In the genomic region with DNA sequence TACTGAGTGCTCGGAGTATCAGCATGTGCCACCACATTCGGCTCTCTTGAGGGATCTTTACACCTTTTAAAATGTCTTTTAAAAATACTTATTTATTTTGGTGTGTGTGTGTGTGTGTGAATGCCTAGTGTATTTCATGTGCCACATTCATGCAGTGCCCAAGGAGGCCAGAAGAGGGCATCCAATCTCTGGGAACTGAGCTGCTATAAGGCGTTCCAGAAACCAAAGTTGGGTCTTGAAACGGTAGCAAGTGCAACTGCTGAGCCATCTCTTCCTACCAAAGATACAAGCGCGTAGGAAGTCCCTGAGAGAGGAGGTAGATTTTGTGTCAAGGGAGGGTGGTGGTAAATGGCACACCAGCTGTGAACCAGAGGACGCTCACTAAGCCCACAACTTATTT, we compare ENCODE assay signal across 8 mouse cellular contexts. TPM values are rescaled to one million over a fixed set of nuclear protein-coding genes. Genes with fewer than 3 reads are reported as not detected.
A peak's percentile ranks its signal among the peaks of the same experiment; 100 is the strongest.
DNase-seq lines count a peak whose midpoint lies in the region; ATAC-seq and TF ChIP-seq lines count a peak whose summit lies in the region.

No protein-coding gene starts in this region.

- no peak for TF ChIP-seq POLR2A in cortical plate, adult 2 months (IDR thresholded peaks at IDR 0.05; ENCODE audit: extremely low read depth, insufficient read depth, low read length)
- no peak for TF ChIP-seq POLR2A in olfactory bulb, adult 2 months (IDR thresholded peaks at IDR 0.05; ENCODE audit: insufficient read depth, low read depth, low read length)

- H3K9me3 ChIP-seq in midbrain, embryonic 11.5 days (ENCODE audit: control insufficient read depth, low read length), result no peaks in the 10 kb centered on the region
- H3K9me3 ChIP-seq in midbrain, embryonic 15.5 days, result no peaks in the 10 kb centered on the region
- no peaks in the 10 kb centered on the region for H3K9me3 ChIP-seq in liver, embryonic 12.5 days (replicated peaks)

- no peak overlapping the region for H3K4me3 ChIP-seq in midbrain, embryonic 11.5 days (ENCODE audit: low read depth, low read length)
- H3K4me3 ChIP-seq in midbrain, embryonic 15.5 days, result no peak overlapping the region
- H3K4me3 ChIP-seq in cortical plate, adult 2 months (ENCODE audit: insufficient read depth, low read length), result no peak overlapping the region
- H3K4me3 ChIP-seq in liver, embryonic 12.5 days, result no peak overlapping the region
- no peak overlapping the region for H3K4me3 ChIP-seq in olfactory bulb, adult 2 months (ENCODE audit: insufficient read depth, low read depth, low read length)

- no peak overlapping the region for H3K27ac ChIP-seq in midbrain, embryonic 11.5 days (ENCODE audit: low read depth, low read length)
- H3K27ac ChIP-seq in midbrain, embryonic 15.5 days, result no peak overlapping the region
- no peak overlapping the region for H3K27ac ChIP-seq in cortical plate, adult 2 months (ENCODE audit: insufficient read depth, low read length)
- no peak overlapping the region for H3K27ac ChIP-seq in liver, embryonic 12.5 days
- no peak overlapping the region for H3K27ac ChIP-seq in olfactory bulb, adult 2 months (ENCODE audit: insufficient read depth, low read depth, low read length)

- DNase-seq in midbrain, embryonic 11.5 days (ENCODE audit: low spot score, missing footprints), result peak; percentile 93
- peak; percentile 79 for DNase-seq in R1 (ENCODE audit: low read depth, low spot score)
- peak; percentile 47 to 87 for DNase-seq in kidney, adult 8-10 months
- peak; percentile 24 for DNase-seq in yolk sac, embryonic 10.5 days (ENCODE audit: low spot score)

- H3K36me3 ChIP-seq in midbrain, embryonic 11.5 days (ENCODE audit: control insufficient read depth, insufficient read depth, low read length), result no peaks in the 10 kb centered on the region
- no peaks in the 10 kb centered on the region for H3K36me3 ChIP-seq in midbrain, embryonic 15.5 days (replicated peaks)
- no peaks in the 10 kb centered on the region for H3K36me3 ChIP-seq in liver, embryonic 12.5 days

- no peak overlapping the region for H3K9ac ChIP-seq in midbrain, embryonic 11.5 days (ENCODE audit: low read length)
- no peak overlapping the region for H3K9ac ChIP-seq in midbrain, embryonic 15.5 days
- H3K9ac ChIP-seq in liver, embryonic 12.5 days, result no peak overlapping the region

- H3K27me3 ChIP-seq in midbrain, embryonic 11.5 days (ENCODE audit: control insufficient read depth, insufficient read depth, low read length), result no peaks in the 10 kb centered on the region
- no peaks in the 10 kb centered on the region for H3K27me3 ChIP-seq in midbrain, embryonic 15.5 days (replicated peaks)
- 0 out of 2 replicates have a peak, but pooled peaks cover 6% of the 10 kb centered on the region for H3K27me3 ChIP-seq in liver, embryonic 12.5 days (replicated peaks)

- no peaks in the 10 kb centered on the region for H3K4me1 ChIP-seq in midbrain, embryonic 11.5 days (ENCODE audit: control insufficient read depth, insufficient read depth, low read length)
- H3K4me1 ChIP-seq in midbrain, embryonic 15.5 days, result no peaks in the 10 kb centered on the region
- no peaks in the 10 kb centered on the region for H3K4me1 ChIP-seq in cortical plate, adult 2 months (ENCODE audit: control insufficient read depth, insufficient read depth, low read length)
- H3K4me1 ChIP-seq in liver, embryonic 12.5 days, result peaks cover 12% of the 10 kb centered on the region
- H3K4me1 ChIP-seq in olfactory bulb, adult 2 months (ENCODE audit: control insufficient read depth, insufficient read depth, low read length), result no peaks in the 10 kb centered on the region

- ATAC-seq in midbrain, embryonic 11.5 days (ENCODE audit: low FRiP score), result no peak
- ATAC-seq in midbrain, embryonic 15.5 days (replicated peaks), result no peak
- ATAC-seq in liver, embryonic 12.5 days, result peak; percentile 26; the same call in 1 of the 2 replicates

- TF ChIP-seq CTCF in cortical plate, adult 2 months (IDR thresholded peaks at IDR 0.05; ENCODE audit: extremely low read depth, insufficient read depth, low read length), result peak; percentile 65
- TF ChIP-seq CTCF in olfactory bulb, adult 2 months (IDR thresholded peaks at IDR 0.05; ENCODE audit: insufficient read depth, low read depth, low read length), result 0 out of 2 replicates have a peak, but pooled peaks have one; percentile 31

- WGBS in midbrain, embryonic 11.5 days, result 71% methylated on average over 7 of the region's 7 CpGs
- WGBS in midbrain, embryonic 15.5 days, result 68% methylated on average over 7 of the region's 7 CpGs
- WGBS in liver, embryonic 12.5 days (ENCODE audit: insufficient replicate concordance), result 31% methylated on average over 7 of the region's 7 CpGs
- 43% methylated on average over 7 of the region's 7 CpGs for WGBS in olfactory bulb, adult 2 months

- H3K4me2 ChIP-seq in midbrain, embryonic 11.5 days, result no peak overlapping the region
- H3K4me2 ChIP-seq in midbrain, embryonic 15.5 days, result no peak overlapping the region
- peak overlapping the region; percentile 18; the same call in 1 of the 2 replicates for H3K4me2 ChIP-seq in liver, embryonic 12.5 days

RNA-seq across cellular contexts. Expression of a gene that starts 57.2 kb away (rescaled TPM):
- polyA plus RNA-seq in midbrain, embryonic 11.5 days (2014; fragmentation: Nextera tagmentation; extraction: Ambion mirVana), result 11.9 and 15.0 TPM in 2 replicates
- 18.0 and 18.1 TPM in 2 replicates for polyA plus RNA-seq in midbrain, embryonic 15.5 days (2015; fragmentation: Nextera tagmentation; extraction: Ambion mirVana)
- 26.4 and 30.1 TPM in 2 replicates for polyA plus RNA-seq in cortical plate, adult 2 months (2012; rRNA removed)
- 11.4 and 12.1 TPM in 2 replicates for polyA plus RNA-seq in liver, embryonic 12.5 days (2016; fragmentation: Nextera tagmentation; extraction: Ambion mirVana)
- polyA plus RNA-seq in olfactory bulb, adult 2 months (2012; ENCODE audit: insufficient read depth, insufficient read length, low replicate concordance, missing spikeins), result not detected in 2 replicates

Comparison
In these comparisons a context has a peak if more than half of its experiments do, and no peak if none do; other contexts are left out.
1. DNase-seq: peak in every context shown above with its lines; median percentile 93 in midbrain, embryonic 11.5 days; 79 in R1; 67 in kidney, adult 8-10 months; 24 in yolk sac, embryonic 10.5 days.